Mouse (Mus musculus): ENCODE results near the gene Chid1.

GRCm38 (mm10) chr7:141461521-141462332, 77.9 kb downstream of the Chid1 start:
- TF ChIP-seq GATA1 (IDR thresholded peaks at IDR 0.05; ENCODE audit: borderline replicate concordance, low read length) (no peak), CTCF (IDR thresholded peaks at IDR 0.05; ENCODE audit: low read depth, low read length) (no peak), POLR2AphosphoS5 (IDR thresholded peaks at IDR 0.05; ENCODE audit: insufficient replicate concordance, low read depth, low read length) (no peak), GATA2 (IDR thresholded peaks at IDR 0.05; ENCODE audit: borderline replicate concordance, low read depth, low read length) (no peak), TAL1 (conservative IDR thresholded peaks at IDR 0.05; ENCODE audit: low read depth, low read length) (no peak)

All from G1E (cell line).